Mouse (Mus musculus) forebrain, postnatal 0 days (tissue): ENCODE data around the gene Ift122. TPM values are rescaled to one million over a fixed set of nuclear protein-coding genes. Genes with fewer than 3 reads are reported as not detected.

Experiments
- ATAC-seq: fragments of 200-750 bp; cut with Nextera tagmentation; 2 replicates; pipeline ENCODE4 v1.8.0; 2017; ENCODE audit warnings: mild to moderate bottlenecking, moderate library complexity
- DNase-seq: peaks from one replicate; pipeline ENCODE4 v3.0.0-alpha.2; 2015
- H3K27ac ChIP-seq: fragments of 300-500 bp; sonication (generic); 2 replicates; pipeline ENCODE4 v1.5.1; 2014; ENCODE audit warnings: low read depth, mild to moderate bottlenecking, antibody characterized with exemption, low read length, moderate library complexity, mixed read lengths
- H3K27me3 ChIP-seq: fragments of 300-500 bp; sonication (generic); 2 replicates; pipeline ENCODE4 v1.6.1; 2014; ENCODE audit warnings: mild to moderate bottlenecking, low read length, mixed read lengths; ENCODE audit not compliant: insufficient read depth
- H3K36me3 ChIP-seq: fragments of 300-500 bp; sonication (generic); 2 replicates; pipeline ENCODE4 v1.6.1; 2014; ENCODE audit warnings: mild to moderate bottlenecking, moderate library complexity; ENCODE audit not compliant: insufficient read depth
- H3K4me1 ChIP-seq: fragments of 300-500 bp; sonication (generic); 2 replicates; pipeline ENCODE4 v1.6.1; 2014; ENCODE audit warnings: antibody characterized with exemption; ENCODE audit not compliant: insufficient read depth
- H3K4me2 ChIP-seq: fragments of 300-500 bp; sonication (generic); 2 replicates; pipeline ENCODE4 v1.6.1; 2014; ENCODE audit warnings: low read depth, mild to moderate bottlenecking, moderate library complexity
- H3K4me3 ChIP-seq: fragments of 300-500 bp; sonication (generic); 2 replicates; pipeline ENCODE4 v1.5.1; 2014; ENCODE audit warnings: low read depth, low read length, mixed read lengths
- H3K9ac ChIP-seq: fragments of 300-500 bp; sonication (generic); 2 replicates; pipeline ENCODE4 v1.6.1; 2014; ENCODE audit warnings: mild to moderate bottlenecking
- H3K9me3 ChIP-seq: fragments of 300-500 bp; sonication (generic); 2 replicates; pipeline ENCODE4 v1.6.1; 2016; ENCODE audit warnings: low read length
- CTCF ChIP-seq: sonication (generic); IDR thresholded peaks from 2 replicates; pipeline ENCODE4 v1.5.1; 2016; ENCODE audit warnings: antibody characterized with exemption, control low read depth, low read depth
- WGBS: fragments of 180-500 bp; shearing (Covaris S2); extraction: QIAGEN DNeasy Blood & Tissue Kit; methylation state at CpG from one replicate; pipeline ENCODE4 v1.1.7; 2014; 5-methylcytosine and 5-hydroxymethylcytosine counted together
- polyA plus RNA-seq: library from polyadenylated mRNA; unstranded; fragments of >200 nt; fragmentation: Nextera tagmentation; extraction: Ambion mirVana; gene quantifications from 2 replicates; pipeline ENCODE4 v1.2.1, GENCODE M21; 2015
- total RNA-seq: library from RNA; depleted of rRNA; stranded (reverse); fragments of >200 nt; gene quantifications from 2 replicates; pipeline ENCODE4 v1.2.3, GENCODE M21; 2014; rRNA removed

Gene Ift122
- 27.1 and 32.6 TPM in 2 replicates for total RNA-seq
- polyA plus RNA-seq = 17.6 and 25.6 TPM in 2 replicates

- peak; percentile 53 for TF ChIP-seq CTCF
- H3K4me1 ChIP-seq = peaks cover 10% of the 10 kb centered on the region; the same call in 1 of the 2 replicates
- ATAC-seq (peak; percentile 99), DNase-seq (peak; percentile 100)
- H3K9me3 ChIP-seq = no peaks in the 10 kb centered on the region
- peak within 1 kb of the TSS; percentile 57 for H3K9ac ChIP-seq
- H3K27me3 ChIP-seq = no peaks in the 10 kb centered on the region
- H3K36me3 ChIP-seq = peaks cover 9% of the 10 kb centered on the region; the same call in 1 of the 2 replicates
- WGBS = under 1% methylated on average over 51 of the region's 51 CpGs
- H3K4me2 ChIP-seq = peak within 1 kb of the TSS; percentile 79
- peak within 1 kb of the TSS; percentile 62 for H3K4me3 ChIP-seq
- H3K27ac ChIP-seq = peak within 1 kb of the TSS; percentile 89
Observed at GRCm38 (mm10) chr6:115853091-115853813, at the start of gene Ift122, which contains the start of gene Mbd4. TSS of gene Ift122 (plus strand) at chr6:115853470. TSS of gene Mbd4 (minus strand) at chr6:115853371.

GRCm38 (mm10) chr6:115803541-115804382 is 49.5 kb upstream of the Ift122 start:
- H3K9ac ChIP-seq = no peak overlapping the region
- no peak overlapping the region; the same call in 1 of the 2 replicates for H3K27ac ChIP-seq
- peak; percentile 74 for TF ChIP-seq CTCF
- DNase-seq (peak; percentile 66), ATAC-seq (peak; percentile 65)
- H3K4me3 ChIP-seq = no peak overlapping the region
- H3K9me3 ChIP-seq = no peaks in the 10 kb centered on the region
- WGBS = 44% methylated on average over 16 of the region's 16 CpGs
- peaks cover 71% of the 10 kb centered on the region for H3K36me3 ChIP-seq
- no peaks in the 10 kb centered on the region for H3K27me3 ChIP-seq
- H3K4me1 ChIP-seq = peaks cover 9% of the 10 kb centered on the region
- no peak overlapping the region for H3K4me2 ChIP-seq

- Histone ChIP-seq H3K4me3 (no peak overlapping the region), H3K4me2 (no peak overlapping the region), H3K4me1 (peaks cover 9% of the 10 kb centered on the region), H3K36me3 (peaks cover 62% of the 10 kb centered on the region), H3K27ac (no peak overlapping the region), H3K27me3 (no peaks in the 10 kb centered on the region), H3K9ac (no peak overlapping the region), H3K9me3 (no peaks in the 10 kb centered on the region)
- no peak for ATAC-seq
- DNase-seq = no peak
- WGBS = 66% methylated on average over 10 of the region's 10 CpGs
- no peak for TF ChIP-seq CTCF
Observed at GRCm38 (mm10) chr6:115804432-115805192, 48.7 kb upstream of the Ift122 start.

- Histone ChIP-seq H3K4me2 (peak overlapping the region; percentile 69), H3K27ac (peak overlapping the region; percentile 98), H3K4me3 (peak overlapping the region; percentile 84), H3K4me1 (peaks cover 9% of the 10 kb centered on the region), H3K9me3 (no peaks in the 10 kb centered on the region), H3K36me3 (peaks cover 42% of the 10 kb centered on the region), H3K27me3 (no peaks in the 10 kb centered on the region), H3K9ac (peak overlapping the region; percentile 96)
- no peak for DNase-seq
- 2% methylated on average over 15 of the region's 15 CpGs for WGBS
- ATAC-seq = 0 out of 2 replicates have a peak, but pooled peaks have one; percentile 1
- no peak for TF ChIP-seq CTCF
Observed at GRCm38 (mm10) chr6:115807464-115808195, 45.6 kb upstream of the Ift122 start.

- Histone ChIP-seq H3K4me3 (peak overlapping the region; percentile 84), H3K9me3 (no peaks in the 10 kb centered on the region), H3K36me3 (peaks cover 40% of the 10 kb centered on the region), H3K4me2 (peak overlapping the region; percentile 69), H3K27ac (peak overlapping the region; percentile 98), H3K27me3 (no peaks in the 10 kb centered on the region), H3K4me1 (peaks cover 9% of the 10 kb centered on the region), H3K9ac (peak overlapping the region; percentile 96)
- TF ChIP-seq CTCF = no peak
- ATAC-seq = peak; percentile 56
- WGBS = under 1% methylated on average over 22 of the region's 22 CpGs
- DNase-seq = no peak
Observed at GRCm38 (mm10) chr6:115808196-115808487, 45.1 kb upstream of the Ift122 start.

- Histone ChIP-seq H3K27ac (peak within 1 kb of the TSS; percentile 98), H3K9me3 (no peaks in the 10 kb centered on the region), H3K4me2 (peak within 1 kb of the TSS; percentile 69), H3K4me3 (peak within 1 kb of the TSS; percentile 84), H3K9ac (peak within 1 kb of the TSS; percentile 96), H3K36me3 (peaks cover 38% of the 10 kb centered on the region), H3K27me3 (no peaks in the 10 kb centered on the region), H3K4me1 (peaks cover 9% of the 10 kb centered on the region)
- DNase-seq (peak; percentile 96), ATAC-seq (peak; percentile 94)
- peak; percentile 66 for TF ChIP-seq CTCF
- WGBS = 2% methylated on average over 47 of the region's 47 CpGs
Observed at GRCm38 (mm10) chr6:115808488-115809231, 44.6 kb upstream of the Ift122 start, which contains the start of gene Rpl32. TSS of gene Rpl32 (minus strand) at chr6:115808747.
